Mouse (Mus musculus) myocyte (in vitro differentiated cells): ENCODE data around the gene Mrpl16. TPM values are rescaled to one million over a fixed set of nuclear protein-coding genes. Genes with fewer than 3 reads are reported as not detected.

Experiments
- H3K27me3 ChIP-seq: one replicate; pipeline ENCODE4 v1.6.1; 2011; ENCODE audit not compliant: control insufficient read depth, insufficient read depth, insufficient read length
- H3K36me3 ChIP-seq: one replicate; pipeline ENCODE4 v1.6.1; 2011; ENCODE audit not compliant: control insufficient read depth, insufficient read depth
- H3K4me2 ChIP-seq: one replicate; pipeline ENCODE4 v1.6.1; 2011; ENCODE audit warnings: low read depth, control low read depth
- H3K4me3 ChIP-seq: one replicate; pipeline ENCODE4 v1.5.1; 2011; ENCODE audit warnings: mild to moderate bottlenecking, control low read depth, moderate library complexity
- H3K79me2 ChIP-seq: one replicate; pipeline ENCODE4 v1.6.1; 2011; ENCODE audit not compliant: control insufficient read depth, insufficient read depth
- H3ac ChIP-seq: one replicate; pipeline ENCODE4 v1.6.1; 2011; ENCODE audit not compliant: control insufficient read depth, insufficient read length
- CEBPB ChIP-seq: IDR thresholded peaks from 2 replicates; pipeline ENCODE4 v1.6.1; 2011; ENCODE audit warnings: mild to moderate bottlenecking, moderate library complexity; ENCODE audit not compliant: poor library complexity, insufficient read depth, severe bottlenecking
- E2F4 ChIP-seq: IDR thresholded peaks from one replicate; pipeline ENCODE4 v1.6.1; 2011; ENCODE audit warnings: mild to moderate bottlenecking, control low read depth, moderate library complexity; ENCODE audit not compliant: insufficient read depth
- MAX ChIP-seq: IDR thresholded peaks from one replicate; pipeline ENCODE4 v1.6.1; 2011; ENCODE audit warnings: low read depth, mild to moderate bottlenecking, control low read depth
- MYOD1 ChIP-seq, 3 experiments: IDR thresholded peaks; one replicate each; pipeline ENCODE4 v1.6.1; 2011; ENCODE audit warnings: control low read depth in 2 of 3, low read depth in 2 of 3, mild to moderate bottlenecking in 2 of 3, moderate library complexity in 1 of 3; ENCODE audit not compliant: insufficient read length in 2 of 3, control insufficient read depth in 1 of 3
- MYOG ChIP-seq, 3 experiments: IDR thresholded peaks; one replicate each; pipeline ENCODE4 v1.6.1; 2011; ENCODE audit warnings: control low read depth in 2 of 3, low read depth in 2 of 3, mild to moderate bottlenecking in 2 of 3; ENCODE audit not compliant: insufficient read length in 2 of 3, control insufficient read depth in 1 of 3, insufficient read depth in 1 of 3
- POLR2A ChIP-seq: IDR thresholded peaks from one replicate; pipeline ENCODE4 v1.6.1; 2011; ENCODE audit warnings: low read depth, mild to moderate bottlenecking, control low read depth, moderate library complexity; ENCODE audit not compliant: insufficient read length
- POLR2AphosphoS2 ChIP-seq: IDR thresholded peaks from one replicate; pipeline ENCODE4 v1.6.1; 2011; ENCODE audit warnings: low read depth, control low read depth; ENCODE audit not compliant: insufficient read length
- REST ChIP-seq: IDR thresholded peaks from one replicate; pipeline ENCODE4 v1.6.1; 2011; ENCODE audit warnings: mild to moderate bottlenecking, control low read depth, moderate library complexity; ENCODE audit not compliant: insufficient read depth, insufficient read length
- SRF ChIP-seq: IDR thresholded peaks from one replicate; pipeline ENCODE4 v1.6.1; 2011; ENCODE audit warnings: low read depth; ENCODE audit not compliant: control insufficient read depth, insufficient read length
- TCF12 ChIP-seq: IDR thresholded peaks from one replicate; pipeline ENCODE4 v1.6.1; 2011; ENCODE audit warnings: mild to moderate bottlenecking, control low read depth; ENCODE audit not compliant: poor library complexity, insufficient read depth, severe bottlenecking
- TCF3 ChIP-seq: IDR thresholded peaks from one replicate; pipeline ENCODE4 v1.6.1; 2011; ENCODE audit warnings: low read depth, control low read depth; ENCODE audit not compliant: insufficient read length
- USF1 ChIP-seq: IDR thresholded peaks from one replicate; pipeline ENCODE4 v1.6.1; 2011; ENCODE audit warnings: low read depth, mild to moderate bottlenecking, control low read depth, moderate library complexity
- polyA plus RNA-seq: library from polyadenylated mRNA; unstranded; fragments of >200 nt; fragmentation: generic; extraction: Trizol; gene quantifications from one replicate; pipeline ENCODE4 v1.2.1, GENCODE M21; 2012; ENCODE audit warnings: missing spikeins

The Mrpl16 gene
- polyA plus RNA-seq, 1 experiment, result 47.9 TPM

- Histone ChIP-seq H3K27me3 (no peaks in the 10 kb centered on the region), H3K4me2 (no peak overlapping the region), H3K36me3 (no peaks in the 10 kb centered on the region), H3K79me2 (no peaks in the 10 kb centered on the region), H3K4me3 (no peak overlapping the region), H3ac (no peak overlapping the region)
- TF ChIP-seq SRF, result no peak
- TF ChIP-seq MAX, result no peak
- no peak for TF ChIP-seq POLR2A
- no peak for TF ChIP-seq CEBPB
- TF ChIP-seq MYOG (IDR thresholded peaks at IDR 0.05; ENCODE audit: control insufficient read depth in 1 of 3, insufficient read depth in 1 of 3, insufficient read length in 2 of 3, low read depth in 2 of 3), result no peak
- TF ChIP-seq TCF12, result no peak
- TF ChIP-seq MYOD1 (IDR thresholded peaks at IDR 0.05; ENCODE audit: control insufficient read depth in 1 of 3, insufficient read length in 2 of 3, low read depth in 2 of 3), result no peak
- no peak for TF ChIP-seq POLR2AphosphoS2
- TF ChIP-seq REST, result no peak
- no peak for TF ChIP-seq TCF3
- TF ChIP-seq E2F4, result no peak
- no peak for TF ChIP-seq USF1
Observed at GRCm38 (mm10) chr19:11808452-11808851, 38.3 kb downstream of the Mrpl16 start.

- Histone ChIP-seq H3K36me3 (no peaks in the 10 kb centered on the region), H3ac (no peak overlapping the region), H3K4me2 (no peak overlapping the region), H3K27me3 (no peaks in the 10 kb centered on the region), H3K79me2 (no peaks in the 10 kb centered on the region), H3K4me3 (no peak overlapping the region)
- TF ChIP-seq POLR2AphosphoS2 (no peak), MYOG (IDR thresholded peaks at IDR 0.05; ENCODE audit: control insufficient read depth in 1 of 3, insufficient read depth in 1 of 3, insufficient read length in 2 of 3, low read depth in 2 of 3) (no peak), SRF (no peak), E2F4 (no peak), TCF12 (no peak), TCF3 (no peak), CEBPB (no peak), REST (no peak), MAX (no peak), POLR2A (no peak), MYOD1 (IDR thresholded peaks at IDR 0.05; ENCODE audit: control insufficient read depth in 1 of 3, insufficient read length in 2 of 3, low read depth in 2 of 3) (no peak), USF1 (no peak)
Observed at GRCm38 (mm10) chr19:11810003-11810758, 40.0 kb downstream of the Mrpl16 start.

- H3K4me3 ChIP-seq, result no peak overlapping the region
- H3K36me3 ChIP-seq, result no peaks in the 10 kb centered on the region
- TF ChIP-seq MAX, result no peak
- no peak for TF ChIP-seq MYOG (IDR thresholded peaks at IDR 0.05; ENCODE audit: control insufficient read depth in 1 of 3, insufficient read depth in 1 of 3, insufficient read length in 2 of 3, low read depth in 2 of 3)
- TF ChIP-seq TCF12, result no peak
- no peak for TF ChIP-seq CEBPB
- TF ChIP-seq TCF3, result no peak
- TF ChIP-seq POLR2A, result no peak
- no peak for TF ChIP-seq USF1
- no peak for TF ChIP-seq MYOD1 (IDR thresholded peaks at IDR 0.05; ENCODE audit: control insufficient read depth in 1 of 3, insufficient read length in 2 of 3, low read depth in 2 of 3)
- no peak for TF ChIP-seq SRF
- TF ChIP-seq REST, result no peak
- no peak for TF ChIP-seq POLR2AphosphoS2
- H3K4me2 ChIP-seq, result no peak overlapping the region
- H3K27me3 ChIP-seq, result no peaks in the 10 kb centered on the region
- no peak overlapping the region for H3ac ChIP-seq
- no peaks in the 10 kb centered on the region for H3K79me2 ChIP-seq
Observed at GRCm38 (mm10) chr19:11810856-11811255, 40.7 kb downstream of the Mrpl16 start.

GRCm38 (mm10) chr19:11811688-11812365 lies 41.6 kb downstream of the Mrpl16 start:
- no peak overlapping the region for H3ac ChIP-seq
- TF ChIP-seq MYOD1 (IDR thresholded peaks at IDR 0.05; ENCODE audit: control insufficient read depth in 1 of 3, insufficient read length in 2 of 3, low read depth in 2 of 3) (no peak), POLR2A (no peak), MYOG (IDR thresholded peaks at IDR 0.05; ENCODE audit: control insufficient read depth in 1 of 3, insufficient read depth in 1 of 3, insufficient read length in 2 of 3, low read depth in 2 of 3) (no peak), POLR2AphosphoS2 (no peak)
- no peak overlapping the region for H3K4me2 ChIP-seq
- H3K79me2 ChIP-seq, result no peaks in the 10 kb centered on the region
- no peaks in the 10 kb centered on the region for H3K27me3 ChIP-seq
- no peak overlapping the region for H3K4me3 ChIP-seq
- no peaks in the 10 kb centered on the region for H3K36me3 ChIP-seq
